Mouse (Mus musculus) liver, embryonic 14.5 days (tissue): Measurements from ENCODE around the gene Ago1. TPM values are rescaled to one million over a fixed set of nuclear protein-coding genes. Genes with fewer than 3 reads are reported as not detected.

Experiments
- ATAC-seq: fragments of 200-750 bp; cut with Nextera tagmentation; 2 replicates; pipeline ENCODE4 v1.8.0; 2017; ENCODE audit warnings: moderate number of reproducible peaks, mild to moderate bottlenecking, moderate library complexity; ENCODE audit not compliant: insufficient read depth
- DNase-seq, 3 experiments: peaks; one replicate each; pipeline ENCODE4 v3.0.0-alpha.2; 2012 to 2013; ENCODE audit warnings: low read depth in 3 of 3, low spot score in 3 of 3
- H3K27ac ChIP-seq: fragments of 300-500 bp; sonication (generic); 2 replicates; pipeline ENCODE4 v1.5.1; 2014; ENCODE audit warnings: moderate library complexity, mild to moderate bottlenecking, control low read depth, inconsistent platforms
- H3K27me3 ChIP-seq: fragments of 300-500 bp; sonication (generic); 2 replicates; pipeline ENCODE4 v1.6.1; 2014; ENCODE audit warnings: mild to moderate bottlenecking, low read length, moderate library complexity; ENCODE audit not compliant: control insufficient read depth, insufficient read depth
- H3K36me3 ChIP-seq: fragments of 300-500 bp; sonication (generic); replicated peaks from 2 replicates; pipeline ENCODE4 v1.6.1; 2014; ENCODE audit warnings: low read depth; ENCODE audit not compliant: control insufficient read depth, insufficient read depth
- H3K4me1 ChIP-seq, 2 experiments: fragments of 200-500 bp in 1 of 2; fragments of 300-500 bp in 1 of 2; sonication (generic) in 1 of 2; replicated peaks; 2 replicates each; pipeline ENCODE4 v1.6.1; 2012 to 2014; ENCODE audit warnings: antibody characterized with exemption in 1 of 2, inconsistent platforms in 1 of 2, low read length in 1 of 2; ENCODE audit not compliant: control insufficient read depth in 2 of 2, insufficient read depth in 2 of 2
- H3K4me2 ChIP-seq: fragments of 300-500 bp; sonication (generic); 2 replicates; pipeline ENCODE4 v1.6.1; 2014; ENCODE audit warnings: low read depth, mild to moderate bottlenecking, control low read depth, moderate library complexity
- H3K4me3 ChIP-seq, 2 experiments: fragments of 200-500 bp in 1 of 2; fragments of 300-500 bp in 1 of 2; sonication (generic) in 1 of 2; 2 replicates each; pipeline ENCODE4 v1.5.1; 2012 to 2014; ENCODE audit warnings: low read depth in 2 of 2, low read length in 2 of 2, mild to moderate bottlenecking in 2 of 2, control low read depth in 1 of 2, inconsistent platforms in 1 of 2, moderate library complexity in 1 of 2; ENCODE audit not compliant: insufficient read depth in 1 of 2
- H3K9ac ChIP-seq: fragments of 300-500 bp; sonication (generic); replicated peaks from 2 replicates; pipeline ENCODE4 v1.6.1; 2014; ENCODE audit warnings: mild to moderate bottlenecking, control low read depth, moderate library complexity
- H3K9me3 ChIP-seq: fragments of 300-500 bp; sonication (generic); 2 replicates; pipeline ENCODE4 v1.6.1; 2016; ENCODE audit warnings: low read length, mixed read lengths; ENCODE audit not compliant: control insufficient read depth
- CTCF ChIP-seq: IDR thresholded peaks from 2 replicates; pipeline ENCODE4 v1.5.1; 2016; ENCODE audit warnings: antibody characterized with exemption, low read depth, control low read depth
- EP300 ChIP-seq: IDR thresholded peaks from 2 replicates; pipeline ENCODE4 v1.6.1; 2016; ENCODE audit warnings: antibody characterized with exemption, low read depth
- whole genome bisulfite sequencing: fragments of 180-500 bp; shearing (Covaris S2); extraction: QIAGEN DNeasy Blood & Tissue Kit; methylation state at CpG from one replicate; pipeline ENCODE4 v1.1.7; 2014; ENCODE audit not compliant: insufficient replicate concordance; 5-methylcytosine and 5-hydroxymethylcytosine counted together
- polyA plus RNA-seq, 2 experiments: library from polyadenylated mRNA; depleted of rRNA in 1 of 2; stranded (reverse) in 1 of 2; unstranded in 1 of 2; fragments of >200 nt; fragmentation: Nextera tagmentation in 1 of 2; extraction: Ambion mirVana in 1 of 2; gene quantifications; 2 replicates each; pipeline versions ENCODE4 v1.2.1 to v1.2.3; 2012 to 2014

The Ago1 gene
- polyA plus RNA-seq, 2 experiments, result 1.4 to 3.5 TPM

GRCm38 (mm10) chr4:126495942-126496790 lies 27.8 kb upstream of the Ago1 start:
- DNase-seq, result no peak
- WGBS, result 50% methylated on average over 5 of the region's 5 CpGs
- Histone ChIP-seq H3K9ac (no peak overlapping the region), H3K36me3 (no peaks in the 10 kb centered on the region), H3K4me2 (no peak overlapping the region), H3K27ac (no peak overlapping the region), H3K27me3 (no peaks in the 10 kb centered on the region), H3K4me3 (no peak overlapping the region), H3K4me1 (no peaks in the 10 kb centered on the region), H3K9me3 (no peaks in the 10 kb centered on the region)
- TF ChIP-seq EP300, result no peak
- no peak for TF ChIP-seq CTCF
- no peak for ATAC-seq

GRCm38 (mm10) chr4:126495453-126495852 lies 27.1 kb upstream of the Ago1 start:
- no peak overlapping the region for H3K4me3 ChIP-seq
- H3K9ac ChIP-seq, result no peak overlapping the region
- no peak for ATAC-seq
- H3K9me3 ChIP-seq, result no peaks in the 10 kb centered on the region
- TF ChIP-seq CTCF, result no peak
- TF ChIP-seq EP300, result no peak
- DNase-seq, result no peak
- no peaks in the 10 kb centered on the region for H3K27me3 ChIP-seq
- no peak overlapping the region for H3K4me2 ChIP-seq
- H3K36me3 ChIP-seq, result no peaks in the 10 kb centered on the region
- WGBS, result 56% methylated on average over 5 of the region's 5 CpGs
- no peaks in the 10 kb centered on the region for H3K4me1 ChIP-seq
- no peak overlapping the region for H3K27ac ChIP-seq

GRCm38 (mm10) chr4:126493416-126493815 lies 25.0 kb upstream of the Ago1 start:
- no peak for TF ChIP-seq EP300
- no peak for TF ChIP-seq CTCF
- Histone ChIP-seq H3K27ac (no peak overlapping the region), H3K9ac (no peak overlapping the region), H3K9me3 (no peaks in the 10 kb centered on the region), H3K27me3 (no peaks in the 10 kb centered on the region), H3K36me3 (no peaks in the 10 kb centered on the region), H3K4me2 (no peak overlapping the region), H3K4me1 (no peaks in the 10 kb centered on the region), H3K4me3 (no peak overlapping the region)
- ATAC-seq, result no peak
- no peak for DNase-seq
- 65% methylated on average over 4 of the region's 4 CpGs for WGBS

- H3K9ac ChIP-seq, result no peak overlapping the region
- DNase-seq (no peak), ATAC-seq (no peak)
- TF ChIP-seq EP300 (no peak), CTCF (no peak)
- WGBS, result 65% methylated on average over 5 of the region's 5 CpGs
- H3K36me3 ChIP-seq, result no peaks in the 10 kb centered on the region
- no peaks in the 10 kb centered on the region for H3K27me3 ChIP-seq
- H3K4me2 ChIP-seq, result no peak overlapping the region
- H3K4me3 ChIP-seq, result no peak overlapping the region
- no peaks in the 10 kb centered on the region for H3K4me1 ChIP-seq
- no peaks in the 10 kb centered on the region for H3K9me3 ChIP-seq
- no peak overlapping the region for H3K27ac ChIP-seq
These were observed 23.6 kb upstream of the Ago1 start for GRCm38 (mm10) chr4:126491977-126492376.

GRCm38 (mm10) chr4:126490726-126491125 lies 22.3 kb upstream of the Ago1 start:
- no peak overlapping the region for H3K9ac ChIP-seq
- DNase-seq, result no peak
- H3K27me3 ChIP-seq, result no peaks in the 10 kb centered on the region
- H3K4me3 ChIP-seq, result no peak overlapping the region
- H3K27ac ChIP-seq, result no peak overlapping the region
- no peak overlapping the region for H3K4me2 ChIP-seq
- ATAC-seq, result no peak
- H3K9me3 ChIP-seq, result no peaks in the 10 kb centered on the region
- no peak for TF ChIP-seq EP300
- TF ChIP-seq CTCF, result no peak
- WGBS, result 69% methylated on average over 12 of the region's 12 CpGs
- H3K4me1 ChIP-seq, result no peaks in the 10 kb centered on the region
- no peaks in the 10 kb centered on the region for H3K36me3 ChIP-seq
